Mouse (Mus musculus): Measurements from ENCODE around the gene Cdipt.

DNA sequence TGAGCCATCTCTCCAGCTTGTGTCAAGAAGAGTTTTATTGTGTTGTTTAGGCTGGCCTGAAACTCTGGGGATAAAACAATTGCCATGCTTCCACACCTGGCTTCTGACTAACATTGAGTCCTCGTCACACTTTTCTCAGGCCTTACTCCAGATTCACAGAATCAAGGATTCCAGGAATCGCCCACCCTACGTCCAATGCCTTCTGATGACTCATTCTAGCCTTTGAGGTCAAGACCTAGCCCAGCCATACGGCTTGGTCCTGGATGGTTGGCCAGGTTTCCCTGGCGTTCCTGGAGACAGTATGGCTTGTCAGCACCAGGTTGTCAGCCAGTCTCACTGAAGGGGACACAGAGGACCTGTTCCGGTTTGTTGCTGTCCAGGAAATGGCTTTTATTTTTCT lies 36.7 kb downstream of the Cdipt start:
- TF ChIP-seq CTCF (IDR thresholded peaks at IDR 0.05; ENCODE audit: extremely low read depth, insufficient read depth, insufficient read length, insufficient replicate concordance) (no peak), POLR2A (IDR thresholded peaks at IDR 0.05; ENCODE audit: low read depth, low read length) (no peak)
